Mouse (Mus musculus) hindbrain, embryonic 11.5 days (tissue): ENCODE measurements at regions not wholly inside any gene's neighbourhood (a gene's known extent, or its start where the extent isn't known, plus 50 kb on each side); places are given as distances from the start of the nearest gene placed in this dataset.
A peak's percentile ranks its signal among the peaks of the same experiment; 100 is the strongest.

ENCODE experiments used
- ATAC-seq: fragments of 200-750 bp; cut with Nextera tagmentation; 2 replicates; pipeline ENCODE4 v1.8.0; 2017; ENCODE audit warnings: mild to moderate bottlenecking, moderate TSS enrichment, moderate library complexity; ENCODE audit not compliant: low FRiP score
- DNase-seq: peaks from one replicate; pipeline ENCODE4 v3.0.0-alpha.2; 2015; ENCODE audit warnings: low spot score
- H3K27ac ChIP-seq: fragments of 300-500 bp; sonication (generic); 2 replicates; pipeline ENCODE4 v1.5.1; 2014; ENCODE audit warnings: mild to moderate bottlenecking, low read depth, low read length
- H3K27me3 ChIP-seq: fragments of 300-500 bp; sonication (generic); 2 replicates; pipeline ENCODE4 v1.6.1; 2014; ENCODE audit warnings: mild to moderate bottlenecking, low read length, moderate library complexity, mixed read lengths; ENCODE audit not compliant: control insufficient read depth, insufficient read depth
- H3K36me3 ChIP-seq: fragments of 300-500 bp; sonication (generic); 2 replicates; pipeline ENCODE4 v1.6.1; 2014; ENCODE audit warnings: mild to moderate bottlenecking, low read length, moderate library complexity, mixed read lengths; ENCODE audit not compliant: control insufficient read depth, insufficient read depth
- H3K4me1 ChIP-seq: fragments of 300-500 bp; sonication (generic); replicated peaks from 2 replicates; pipeline ENCODE4 v1.6.1; 2014; ENCODE audit warnings: low read length, mixed read lengths; ENCODE audit not compliant: control insufficient read depth, insufficient read depth
- H3K4me2 ChIP-seq: fragments of 300-500 bp; sonication (generic); replicated peaks from 2 replicates; pipeline ENCODE4 v1.6.1; 2014; ENCODE audit warnings: mild to moderate bottlenecking, low read depth, low read length
- H3K4me3 ChIP-seq: fragments of 300-500 bp; sonication (generic); 2 replicates; pipeline ENCODE4 v1.5.1; 2014; ENCODE audit warnings: low read depth, low read length
- H3K9ac ChIP-seq: fragments of 300-500 bp; sonication (generic); 2 replicates; pipeline ENCODE4 v1.6.1; 2014; ENCODE audit warnings: low read depth, low read length
- H3K9me3 ChIP-seq: fragments of 300-500 bp; sonication (generic); 2 replicates; pipeline ENCODE4 v1.6.1; 2016; ENCODE audit warnings: low read length; ENCODE audit not compliant: control insufficient read depth
- WGBS: fragments of 180-500 bp; shearing (Covaris S2); extraction: QIAGEN DNeasy Blood & Tissue Kit; methylation state at CpG from one replicate; pipeline ENCODE4 v1.1.7; 2014; 5-methylcytosine and 5-hydroxymethylcytosine counted together

- H3K4me2 ChIP-seq, result no peak overlapping the region; the same call in 1 of the 2 replicates
- no peaks in the 10 kb centered on the region for H3K27me3 ChIP-seq
- H3K4me3 ChIP-seq, result no peak overlapping the region
- H3K27ac ChIP-seq, result peak overlapping the region; percentile 4; the same call in 1 of the 2 replicates
- peak overlapping the region; percentile 24; the same call in 1 of the 2 replicates for H3K9ac ChIP-seq
- no peaks in the 10 kb centered on the region for H3K9me3 ChIP-seq
- no peak for DNase-seq
- WGBS, result 59% methylated on average over 10 of the region's 10 CpGs
- 0 out of 2 replicates have a peak, but pooled peaks cover 4% of the 10 kb centered on the region for H3K4me1 ChIP-seq
- ATAC-seq, result peak; percentile 48
- no peaks in the 10 kb centered on the region for H3K36me3 ChIP-seq
These were observed 293.2 kb downstream of the Bcl11a start for GRCm38 (mm10) chr11:24370861-24371686.

- Histone ChIP-seq H3K4me2 (no peak overlapping the region), H3K4me3 (no peak overlapping the region), H3K27ac (no peak overlapping the region), H3K27me3 (no peaks in the 10 kb centered on the region), H3K9me3 (no peaks in the 10 kb centered on the region), H3K9ac (no peak overlapping the region), H3K4me1 (0 out of 2 replicates have a peak, but pooled peaks cover 4% of the 10 kb centered on the region), H3K36me3 (no peaks in the 10 kb centered on the region)
- peak; percentile 44; the same call in 1 of the 2 replicates for ATAC-seq
- 69% methylated on average over 5 of the region's 5 CpGs for WGBS
- DNase-seq, result no peak
These were observed 293.8 kb downstream of the Bcl11a start for GRCm38 (mm10) chr11:24371687-24371950.

GRCm38 (mm10) chr11:24371963-24372362, 294.1 kb downstream of the Bcl11a start:
- Histone ChIP-seq H3K4me3 (no peak overlapping the region), H3K4me2 (no peak overlapping the region), H3K36me3 (no peaks in the 10 kb centered on the region), H3K9ac (no peak overlapping the region), H3K9me3 (no peaks in the 10 kb centered on the region), H3K27ac (no peak overlapping the region), H3K27me3 (no peaks in the 10 kb centered on the region), H3K4me1 (0 out of 2 replicates have a peak, but pooled peaks cover 4% of the 10 kb centered on the region)
- ATAC-seq (no peak), DNase-seq (no peak)
- 60% methylated on average over 8 of the region's 8 CpGs for WGBS

GRCm38 (mm10) chr11:24372616-24373015, 294.8 kb downstream of the Bcl11a start:
- Histone ChIP-seq H3K4me2 (no peak overlapping the region), H3K9ac (no peak overlapping the region), H3K4me1 (0 out of 2 replicates have a peak, but pooled peaks cover 4% of the 10 kb centered on the region), H3K9me3 (no peaks in the 10 kb centered on the region), H3K36me3 (no peaks in the 10 kb centered on the region), H3K4me3 (no peak overlapping the region), H3K27me3 (no peaks in the 10 kb centered on the region), H3K27ac (no peak overlapping the region)
- DNase-seq (no peak), ATAC-seq (no peak)
- WGBS, result 48% methylated on average over 5 of the region's 5 CpGs

- 58% methylated on average over 4 of the region's 4 CpGs for WGBS
- no peaks in the 10 kb centered on the region for H3K27me3 ChIP-seq
- 0 out of 2 replicates have a peak, but pooled peaks cover 4% of the 10 kb centered on the region for H3K4me1 ChIP-seq
- H3K9me3 ChIP-seq, result no peaks in the 10 kb centered on the region
- ATAC-seq, result no peak
- H3K4me2 ChIP-seq, result no peak overlapping the region
- H3K9ac ChIP-seq, result no peak overlapping the region
- no peak overlapping the region for H3K4me3 ChIP-seq
- no peaks in the 10 kb centered on the region for H3K36me3 ChIP-seq
- DNase-seq, result no peak
- no peak overlapping the region for H3K27ac ChIP-seq
These were observed 295.4 kb downstream of the Bcl11a start for GRCm38 (mm10) chr11:24373301-24373700.

- H3K4me2 ChIP-seq, result no peak overlapping the region
- no peak for ATAC-seq
- DNase-seq, result no peak
- H3K4me1 ChIP-seq, result no peaks in the 10 kb centered on the region
- 49% methylated on average over 2 of the region's 2 CpGs for WGBS
- no peak overlapping the region for H3K27ac ChIP-seq
- no peak overlapping the region for H3K4me3 ChIP-seq
- no peaks in the 10 kb centered on the region for H3K27me3 ChIP-seq
- no peak overlapping the region for H3K9ac ChIP-seq
- no peaks in the 10 kb centered on the region for H3K36me3 ChIP-seq
- no peaks in the 10 kb centered on the region for H3K9me3 ChIP-seq
These were observed 299.7 kb downstream of the Bcl11a start for GRCm38 (mm10) chr11:24377530-24377929.

GRCm38 (mm10) chr11:24390578-24390977, 312.7 kb downstream of the Bcl11a start:
- no peak for DNase-seq
- 51% methylated on average over 5 of the region's 5 CpGs for WGBS
- Histone ChIP-seq H3K4me2 (no peak overlapping the region), H3K4me1 (no peaks in the 10 kb centered on the region), H3K27me3 (no peaks in the 10 kb centered on the region), H3K9ac (no peak overlapping the region), H3K4me3 (no peak overlapping the region), H3K9me3 (no peaks in the 10 kb centered on the region), H3K36me3 (no peaks in the 10 kb centered on the region), H3K27ac (no peak overlapping the region)
- ATAC-seq, result no peak

- Histone ChIP-seq H3K27ac (no peak overlapping the region), H3K36me3 (no peaks in the 10 kb centered on the region), H3K9ac (no peak overlapping the region), H3K4me2 (no peak overlapping the region), H3K4me1 (no peaks in the 10 kb centered on the region), H3K9me3 (no peaks in the 10 kb centered on the region), H3K4me3 (no peak overlapping the region), H3K27me3 (no peaks in the 10 kb centered on the region)
- DNase-seq (no peak), ATAC-seq (no peak)
- 83% methylated on average over 1 of the region's 1 CpGs for WGBS
These were observed 313.5 kb downstream of the Bcl11a start for GRCm38 (mm10) chr11:24391385-24391784.

- Histone ChIP-seq H3K9ac (no peak overlapping the region), H3K27me3 (no peaks in the 10 kb centered on the region), H3K4me3 (no peak overlapping the region), H3K27ac (no peak overlapping the region), H3K4me1 (no peaks in the 10 kb centered on the region), H3K36me3 (no peaks in the 10 kb centered on the region), H3K9me3 (no peaks in the 10 kb centered on the region), H3K4me2 (no peak overlapping the region)
- WGBS, result 84% methylated on average over 2 of the region's 2 CpGs
- DNase-seq, result no peak
- ATAC-seq, result no peak
These were observed 317.6 kb downstream of the Bcl11a start for GRCm38 (mm10) chr11:24395478-24395877.
